Mouse (Mus musculus) inflammation-experienced regulatory T-cells, adult 6 months (primary cell): ENCODE measurements around the gene Smtnl2. TPM values are rescaled to one million over a fixed set of nuclear protein-coding genes. Genes with fewer than 3 reads are reported as not detected.

ENCODE experiments used
- ATAC-seq: one replicate; pipeline ENCODE4 v1.8.0; 2017
- polyA plus RNA-seq, 3 experiments: library from polyadenylated mRNA; unstranded; fragments of 100-300 nt; shearing (Covaris generic); gene quantifications; one replicate each; pipeline ENCODE4 v1.2.1; 2017

Gene Smtnl2
- polyA plus RNA-seq, 3 experiments from 2014 or later, result not detected

DNA sequence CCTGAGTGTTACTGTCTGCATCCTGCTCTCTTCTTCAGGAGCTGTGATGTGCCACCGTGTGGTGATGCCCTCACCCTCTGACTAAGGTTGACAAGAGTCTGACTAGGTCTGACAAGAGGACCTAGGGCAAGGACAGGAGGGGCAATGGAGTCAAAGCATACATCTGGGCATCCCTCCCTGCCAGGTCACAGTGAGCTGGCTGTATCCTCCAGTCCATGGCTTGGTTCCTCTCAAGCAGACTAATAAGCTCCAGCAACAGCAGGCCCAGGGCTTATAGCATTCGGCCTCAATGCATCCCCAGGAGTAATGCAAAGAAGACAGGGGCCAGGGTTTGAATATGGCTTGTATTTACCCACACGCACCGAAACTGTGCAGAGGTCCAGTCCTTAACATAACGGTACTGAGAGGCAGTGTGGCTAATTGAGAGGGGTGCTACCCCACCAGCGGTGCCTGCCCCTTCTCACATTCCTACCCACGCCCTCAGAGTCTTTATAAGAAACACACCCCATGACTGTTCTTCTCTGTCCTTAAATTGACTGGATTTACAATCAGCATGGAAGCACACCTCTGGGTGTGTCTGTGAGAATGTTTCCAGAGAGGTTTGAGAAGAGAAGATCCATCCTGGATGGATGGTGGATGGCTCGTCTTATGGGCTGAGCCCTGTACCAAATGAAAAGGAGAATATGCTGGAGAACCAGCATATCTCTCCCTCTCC is 13.5 kb downstream of the Smtnl2 start:
- no peak for ATAC-seq

DNA sequence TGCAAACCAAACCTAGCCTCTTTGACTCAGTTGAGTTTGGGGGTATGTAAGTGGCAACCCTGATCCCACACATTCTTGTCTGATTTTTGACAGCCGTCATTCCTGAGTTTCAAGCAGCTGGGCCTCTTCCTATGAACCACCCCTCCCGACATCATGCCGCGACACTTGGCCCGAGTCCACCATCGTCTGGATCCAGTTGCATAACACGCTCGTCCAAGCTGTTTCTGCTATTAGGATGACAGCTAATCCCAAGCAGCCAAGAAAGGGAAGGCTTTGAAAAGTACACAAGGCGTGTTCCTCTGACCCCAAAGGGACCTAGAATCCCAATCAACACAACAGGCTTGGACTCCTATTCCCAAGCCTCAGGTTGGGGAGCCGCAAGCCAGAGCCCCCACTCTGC is 14.4 kb downstream of the Smtnl2 start:
- no peak for ATAC-seq

DNA sequence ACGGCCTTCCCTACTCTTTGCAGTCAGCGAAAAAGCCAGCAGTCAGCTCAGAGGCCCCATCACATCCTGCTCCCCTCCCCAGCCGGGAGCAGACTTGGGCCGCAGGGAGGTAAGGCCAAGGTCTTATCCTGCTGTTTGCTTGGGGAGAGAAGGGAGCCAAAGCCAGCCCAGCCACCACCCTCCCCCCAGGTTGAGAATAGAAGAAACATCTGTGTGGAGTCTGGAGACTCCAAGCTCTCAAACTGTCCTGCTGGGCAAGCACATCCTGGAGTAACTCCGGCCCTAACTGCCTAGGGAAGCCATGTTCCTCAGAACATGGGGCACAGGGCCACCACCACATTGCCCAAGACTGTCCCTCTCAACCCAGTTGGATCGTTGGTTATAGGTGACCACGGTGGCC is 14.9 kb downstream of the Smtnl2 start:
- ATAC-seq, result no peak

DNA sequence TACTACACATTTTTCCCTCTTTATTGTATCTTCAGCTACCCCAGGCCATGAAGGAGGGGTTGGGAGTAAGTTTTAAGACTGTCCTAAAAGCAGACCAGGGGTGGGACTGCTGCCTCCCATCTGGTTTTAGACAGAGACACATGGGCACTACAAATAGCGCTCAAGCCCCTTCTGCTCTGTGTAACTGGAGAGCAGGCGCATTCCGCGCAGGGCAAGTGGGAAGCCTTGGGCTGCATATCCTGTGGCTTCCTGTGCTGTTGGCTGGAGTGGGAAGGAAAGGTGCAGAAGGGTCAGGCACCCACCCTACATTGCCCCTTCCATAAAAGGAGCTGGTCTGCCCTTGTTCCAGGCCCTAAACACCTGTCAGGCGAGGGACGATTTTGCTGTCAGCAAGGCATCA is 15.9 kb downstream of the Smtnl2 start:
- ATAC-seq, result no peak

DNA sequence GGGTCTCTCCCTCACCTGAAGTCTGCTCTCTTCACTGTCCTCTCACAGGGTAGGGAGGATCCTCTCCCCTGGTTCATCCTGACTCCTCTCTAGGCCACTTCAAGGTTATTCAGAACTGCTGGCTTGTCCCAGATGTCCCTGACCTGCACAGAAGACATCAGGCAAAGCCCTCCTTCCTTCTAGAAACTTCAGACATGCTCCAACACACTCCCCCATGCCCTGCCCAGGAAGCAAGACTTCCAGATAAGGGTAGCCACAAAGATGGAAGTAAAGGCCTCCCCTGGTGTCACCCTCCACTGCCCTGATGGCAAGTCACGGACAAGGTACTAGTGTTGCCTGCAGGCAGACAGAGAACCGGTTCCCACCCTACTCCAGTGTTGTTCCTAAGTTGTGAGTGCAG is 16.8 kb downstream of the Smtnl2 start:
- ATAC-seq, result no peak

DNA sequence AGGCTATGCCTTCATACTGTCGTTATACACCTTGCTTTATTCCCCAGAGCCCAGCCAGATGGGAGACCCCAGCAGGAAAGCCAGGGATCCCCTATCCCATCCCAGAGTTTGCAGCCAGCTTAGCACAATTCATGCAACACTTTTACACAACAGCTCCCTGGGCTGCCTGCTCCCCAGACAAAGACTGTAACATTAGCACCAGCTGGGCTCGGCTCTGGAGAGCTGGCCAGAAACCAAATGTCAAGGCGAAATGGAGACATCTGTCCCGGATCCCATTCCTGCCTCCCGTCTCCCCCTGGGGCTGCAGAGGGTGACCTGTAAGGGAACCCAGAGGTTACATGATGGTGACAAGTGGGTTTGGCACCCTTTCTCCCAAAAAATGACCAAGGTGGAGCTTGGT is 17.8 kb downstream of the Smtnl2 start:
- no peak for ATAC-seq

DNA sequence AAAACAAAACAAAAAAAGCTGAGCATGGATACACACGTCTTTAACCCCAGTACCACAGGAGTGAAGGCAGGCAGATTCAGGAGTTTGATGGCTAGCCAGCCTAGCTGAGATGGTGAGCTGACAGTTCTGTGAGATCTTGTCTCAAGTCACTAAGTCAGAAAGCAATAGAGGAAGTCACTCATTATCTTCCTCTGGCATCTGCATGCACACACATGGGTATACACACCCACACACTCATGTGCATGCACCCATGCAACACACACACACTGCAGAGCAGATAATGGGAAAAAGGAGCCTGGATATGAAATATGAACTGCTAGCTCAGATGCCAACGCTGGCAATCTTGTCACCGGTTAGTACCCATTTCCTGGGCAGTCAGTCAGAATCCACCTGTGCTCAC is 18.3 kb downstream of the Smtnl2 start:
- ATAC-seq, result no peak

DNA sequence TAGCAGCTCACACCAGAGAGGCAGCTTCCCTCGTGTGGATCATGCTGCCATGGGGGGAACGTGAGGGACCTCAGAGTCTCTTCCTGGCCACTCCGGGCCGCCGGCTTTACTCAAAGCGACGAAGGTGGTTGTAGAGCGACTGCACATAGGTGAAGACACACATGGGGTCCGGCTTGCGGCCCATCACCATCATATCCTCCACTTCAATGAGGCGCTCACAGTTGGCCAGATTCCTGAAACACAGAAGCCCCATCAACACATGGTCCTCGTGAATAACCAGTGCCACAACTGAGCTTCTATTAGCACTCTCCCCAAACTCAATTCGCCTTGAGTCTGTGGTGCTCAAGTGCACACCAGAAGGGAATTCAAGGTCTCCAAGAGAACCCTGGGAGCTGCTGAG is 20.3 kb downstream of the Smtnl2 start:
- ATAC-seq, result no peak

DNA sequence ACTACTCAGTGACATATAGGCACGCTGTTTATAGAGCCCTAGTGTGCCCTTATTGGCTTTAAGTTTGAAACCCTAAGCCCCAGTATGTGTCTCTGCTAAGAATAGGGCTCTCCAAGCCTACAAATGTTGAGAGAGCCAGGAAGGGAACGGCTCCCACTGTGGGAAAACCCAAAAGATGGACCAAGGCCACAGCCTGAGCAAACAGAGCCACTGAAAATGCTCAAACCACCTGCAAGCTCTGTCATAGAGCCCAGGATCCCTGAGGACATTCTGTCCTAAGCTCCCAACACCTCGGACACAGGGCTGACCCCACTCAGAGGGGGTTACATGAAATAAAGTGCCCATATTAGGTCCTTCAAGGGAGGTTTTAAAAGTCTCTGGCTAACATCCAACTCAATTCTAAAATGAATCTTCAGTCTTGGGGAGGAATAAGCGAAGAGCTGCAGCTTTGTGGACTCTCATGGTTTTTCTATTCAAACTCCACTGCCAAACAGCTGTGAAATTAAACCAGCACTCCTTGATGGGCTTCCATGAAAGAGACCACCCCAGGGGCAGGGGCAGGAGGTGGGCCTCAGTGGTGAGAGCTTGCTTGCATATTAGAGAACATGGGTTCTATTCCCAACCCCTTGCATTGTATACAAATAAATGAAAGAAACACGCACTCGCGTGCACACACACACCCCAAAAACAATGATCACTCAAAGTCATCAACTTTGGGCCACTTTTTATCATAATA is 21.9 kb downstream of the Smtnl2 start:
- ATAC-seq, result no peak

DNA sequence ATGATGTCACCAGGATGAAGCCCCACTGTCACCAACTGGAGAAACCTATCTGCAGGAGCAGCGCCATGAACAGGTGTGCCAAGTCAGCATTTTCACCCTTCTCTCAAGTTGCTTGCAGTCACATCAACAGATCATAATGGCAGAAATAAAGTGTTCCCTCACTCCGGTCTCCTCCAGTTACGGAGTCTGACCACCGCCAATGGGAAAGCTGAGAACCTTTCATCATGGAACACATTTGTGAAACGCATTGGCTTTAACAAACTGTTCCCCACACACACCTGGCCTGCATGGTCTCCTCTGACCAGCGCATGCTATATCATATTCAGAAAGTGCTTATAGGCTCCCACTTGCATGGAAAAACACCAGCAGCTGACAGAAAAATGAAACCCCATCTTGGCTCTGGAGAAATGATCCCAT is 23.4 kb downstream of the Smtnl2 start:
- ATAC-seq, result no peak

DNA sequence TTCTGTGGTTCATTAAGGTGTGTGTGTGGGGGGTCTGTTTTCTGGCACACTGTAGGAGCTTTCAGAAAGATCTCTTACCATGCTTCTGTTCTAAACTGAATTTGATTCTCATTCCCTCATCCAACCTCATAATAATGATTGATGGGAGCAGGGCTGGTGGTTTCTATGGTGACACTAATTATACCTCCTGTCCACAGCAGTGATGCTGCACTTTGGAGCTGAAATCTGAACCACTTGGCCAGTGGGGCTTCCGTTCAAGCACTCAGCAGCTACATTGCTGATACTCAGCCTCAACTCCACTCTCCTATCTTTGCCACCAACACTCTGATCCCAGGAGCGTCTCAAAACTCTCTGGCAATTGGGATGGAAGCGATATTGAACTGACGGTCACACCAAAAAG is 32.2 kb downstream of the Smtnl2 start:
- ATAC-seq, result no peak

DNA sequence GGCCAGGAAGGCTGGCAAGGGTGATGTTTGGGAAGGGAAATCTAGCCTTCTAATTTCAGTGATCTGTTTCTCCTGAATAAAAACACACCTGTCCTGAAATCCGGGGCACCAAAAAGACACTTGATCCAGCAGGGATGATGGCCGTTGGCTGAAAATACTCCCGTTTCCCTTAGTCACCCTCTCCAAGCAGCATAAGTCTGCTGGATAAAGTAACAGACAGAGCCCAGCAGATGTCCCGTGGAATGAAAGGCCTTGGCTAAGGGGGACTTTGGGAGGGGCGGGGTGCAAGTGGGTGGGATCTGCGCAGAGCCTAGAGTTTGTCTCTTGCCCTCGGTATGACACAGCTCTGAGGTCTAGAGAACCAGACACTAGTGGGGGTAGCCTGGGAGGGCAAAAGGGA is 33.3 kb downstream of the Smtnl2 start:
- ATAC-seq, result no peak

DNA sequence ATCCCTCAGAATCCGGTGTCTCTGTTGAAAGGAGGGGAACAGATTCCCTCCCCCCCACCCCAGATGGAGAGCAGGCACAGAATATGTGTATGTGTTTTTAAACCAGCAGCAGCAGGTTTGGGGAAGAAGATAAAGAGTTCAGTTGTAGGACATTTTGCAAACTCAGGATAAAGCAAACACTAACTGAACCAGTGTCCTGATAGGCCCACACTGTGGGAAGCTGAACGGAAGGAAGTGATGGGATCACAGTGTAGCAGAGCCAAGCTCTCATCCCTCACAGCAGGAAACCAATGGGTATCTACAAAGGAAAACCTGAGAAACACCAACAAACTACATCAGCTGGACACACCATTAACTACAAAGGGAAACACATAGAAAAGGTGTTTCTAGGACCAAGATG is 35.0 kb downstream of the Smtnl2 start:
- ATAC-seq, result no peak

DNA sequence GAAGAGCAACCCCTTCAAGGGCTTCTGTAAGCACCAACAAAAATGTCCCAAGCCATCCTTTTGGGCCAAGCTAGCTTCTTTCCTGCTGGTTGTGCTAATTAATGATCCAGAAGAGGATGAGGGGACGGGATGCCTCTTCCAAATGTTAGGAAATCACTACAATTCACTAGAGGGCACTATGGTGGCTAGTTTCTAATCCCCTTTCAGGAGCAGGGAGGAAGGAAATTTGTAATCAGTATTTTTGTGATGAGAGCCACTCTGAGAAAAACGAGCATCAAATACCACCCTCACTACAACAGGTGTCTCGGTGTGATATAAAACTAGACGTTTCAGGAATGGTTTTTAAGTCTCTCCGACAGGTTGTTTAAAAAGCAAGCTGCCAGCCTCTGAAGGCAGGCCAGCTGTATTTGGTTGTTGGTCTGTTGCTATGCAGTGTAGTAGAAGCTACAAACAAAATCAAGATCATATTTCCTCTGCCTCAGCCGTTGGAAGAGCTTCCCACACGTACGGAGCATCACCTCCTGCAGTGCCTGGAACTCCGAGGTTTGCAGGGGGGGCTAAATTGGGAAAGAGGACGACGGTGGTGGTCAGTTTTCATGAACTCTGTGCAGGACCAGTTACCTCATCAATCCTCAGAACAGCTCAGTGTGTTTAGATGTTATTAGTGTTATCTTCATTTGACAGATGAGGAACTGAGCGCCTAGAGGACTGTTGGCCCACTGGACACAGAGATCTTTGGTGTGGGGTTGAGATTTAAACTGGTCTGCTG is 41.4 kb downstream of the Smtnl2 start:
- ATAC-seq, result no peak

DNA sequence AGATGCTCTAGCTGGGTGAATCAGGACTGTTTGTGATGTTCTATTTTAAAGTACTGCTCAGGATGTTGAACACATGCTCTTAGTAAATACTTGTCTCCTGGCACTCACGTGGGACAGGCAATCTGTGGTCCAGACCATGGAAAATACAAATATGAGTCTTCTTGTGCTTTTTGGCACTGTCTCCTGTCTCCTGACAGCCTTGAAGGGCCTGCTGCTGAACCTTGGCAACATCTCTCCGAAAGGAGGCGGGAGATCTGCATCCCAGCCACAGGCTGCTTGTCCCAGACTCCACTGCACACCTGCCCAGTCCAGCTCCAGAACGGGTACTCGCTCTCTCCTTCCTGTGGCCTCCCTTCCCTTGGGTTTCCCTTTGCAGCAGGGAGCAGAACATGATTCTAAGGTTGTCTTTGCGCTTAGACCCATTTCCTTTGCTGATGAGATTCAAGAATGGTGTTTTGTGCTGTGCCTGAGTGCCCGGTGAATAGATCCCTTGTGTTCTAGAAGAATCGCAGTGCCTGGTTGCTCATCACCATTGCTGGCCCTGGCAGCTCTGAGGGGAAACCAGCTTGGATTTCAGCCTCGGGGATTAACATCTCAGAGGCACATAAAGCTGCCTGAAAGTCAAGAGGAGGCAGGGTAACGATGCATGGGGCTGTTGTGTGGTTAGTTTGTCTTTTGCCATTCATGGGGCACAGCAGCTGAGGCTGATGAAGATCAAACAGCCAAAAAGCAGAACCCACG is 43.4 kb downstream of the Smtnl2 start:
- ATAC-seq, result no peak

DNA sequence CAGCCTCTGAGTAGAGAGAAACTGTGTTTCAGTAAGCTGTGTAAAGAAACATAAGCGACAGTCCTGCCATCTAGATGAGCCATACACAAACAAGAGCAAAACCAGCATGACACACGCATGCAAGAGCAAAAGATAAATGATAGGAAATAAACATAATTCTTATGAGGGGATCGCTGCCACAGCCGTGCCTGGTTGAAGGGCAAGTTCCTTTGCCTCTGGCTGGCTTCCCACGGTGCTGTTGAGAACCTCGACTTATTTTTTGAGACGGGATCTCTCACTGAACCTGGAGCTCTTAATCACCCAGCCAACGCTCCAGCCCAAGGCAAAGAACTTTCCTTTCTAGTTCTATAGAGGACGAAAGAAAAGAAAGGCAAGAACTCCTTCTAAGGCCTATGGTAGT is 45.4 kb downstream of the Smtnl2 start:
- no peak for ATAC-seq

DNA sequence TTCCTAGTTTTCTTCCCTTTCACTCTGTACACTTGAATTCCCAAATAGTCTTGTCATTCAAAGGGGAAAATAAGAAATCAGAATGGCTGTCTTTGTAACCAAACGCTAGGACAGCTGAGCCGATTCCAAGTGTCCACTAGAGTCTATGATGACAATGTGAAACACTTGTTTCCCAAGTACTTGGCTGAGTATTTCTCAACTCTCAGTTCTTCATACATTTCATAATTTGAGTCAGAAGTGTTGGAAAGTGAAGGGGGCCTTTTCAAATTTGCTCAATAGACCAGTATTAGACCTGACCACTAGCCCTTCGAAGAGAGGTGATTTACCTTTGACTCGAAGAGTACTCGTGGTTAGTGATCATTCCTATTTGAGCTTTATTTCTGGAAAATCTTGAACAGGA is 47.0 kb downstream of the Smtnl2 start:
- no peak for ATAC-seq

DNA sequence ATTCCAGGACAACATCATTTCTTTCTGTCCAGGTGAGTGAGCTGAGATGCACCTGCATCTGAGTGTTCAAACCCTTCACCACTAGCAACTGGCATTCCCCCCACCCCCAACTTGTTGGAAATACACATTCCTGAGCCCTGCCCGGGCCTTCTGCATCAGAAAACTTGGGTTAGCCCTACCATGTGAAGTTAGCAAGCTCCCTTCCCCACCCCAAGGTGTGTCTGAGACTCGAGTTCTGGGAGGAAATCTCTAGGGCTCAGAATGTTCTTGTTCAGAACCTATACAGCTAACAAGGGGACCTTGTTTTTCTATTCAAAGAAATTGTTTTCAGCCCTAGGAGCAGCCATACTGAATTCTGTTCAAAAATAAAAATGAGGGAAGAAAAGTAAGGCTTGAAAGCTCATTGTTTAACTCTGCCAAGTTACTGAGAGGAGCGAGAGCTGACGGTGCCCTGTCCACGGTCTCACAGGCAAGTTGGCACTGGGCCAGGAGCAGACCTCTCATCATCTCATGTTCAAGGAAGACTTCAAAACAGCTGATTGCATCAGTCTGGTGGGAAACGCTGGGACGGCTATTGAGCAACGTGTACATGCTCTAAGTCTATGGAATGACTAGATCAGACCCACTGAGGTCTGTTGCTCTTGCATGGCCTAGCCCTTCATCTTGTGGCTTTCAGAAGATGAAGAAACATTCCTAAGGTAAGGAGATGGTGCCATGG is 47.8 kb downstream of the Smtnl2 start:
- no peak for ATAC-seq

DNA sequence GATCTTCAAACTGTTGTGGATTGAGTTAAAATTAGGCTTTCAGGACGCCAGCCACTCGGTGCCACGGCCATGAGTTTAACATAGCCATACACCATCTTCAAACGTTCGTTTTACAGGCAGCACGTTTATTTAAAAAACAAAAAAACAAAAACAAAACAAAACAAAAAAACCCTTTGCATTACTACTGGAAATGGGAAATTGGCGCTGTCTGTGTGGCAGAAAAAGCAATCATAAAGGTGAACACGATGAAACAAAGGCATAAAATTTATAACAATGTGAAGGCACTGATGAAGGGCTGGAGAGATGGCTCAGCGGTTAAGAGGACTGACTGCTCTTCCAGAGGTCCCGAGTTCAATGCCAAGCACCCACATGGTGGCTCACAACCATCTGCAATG is 49.2 kb downstream of the Smtnl2 start, which contains the start of gene Tekt1:
TSS of gene Tekt1 (minus strand) at position 96 of the 395 bp plus-strand sequence.
- no peak for ATAC-seq

DNA sequence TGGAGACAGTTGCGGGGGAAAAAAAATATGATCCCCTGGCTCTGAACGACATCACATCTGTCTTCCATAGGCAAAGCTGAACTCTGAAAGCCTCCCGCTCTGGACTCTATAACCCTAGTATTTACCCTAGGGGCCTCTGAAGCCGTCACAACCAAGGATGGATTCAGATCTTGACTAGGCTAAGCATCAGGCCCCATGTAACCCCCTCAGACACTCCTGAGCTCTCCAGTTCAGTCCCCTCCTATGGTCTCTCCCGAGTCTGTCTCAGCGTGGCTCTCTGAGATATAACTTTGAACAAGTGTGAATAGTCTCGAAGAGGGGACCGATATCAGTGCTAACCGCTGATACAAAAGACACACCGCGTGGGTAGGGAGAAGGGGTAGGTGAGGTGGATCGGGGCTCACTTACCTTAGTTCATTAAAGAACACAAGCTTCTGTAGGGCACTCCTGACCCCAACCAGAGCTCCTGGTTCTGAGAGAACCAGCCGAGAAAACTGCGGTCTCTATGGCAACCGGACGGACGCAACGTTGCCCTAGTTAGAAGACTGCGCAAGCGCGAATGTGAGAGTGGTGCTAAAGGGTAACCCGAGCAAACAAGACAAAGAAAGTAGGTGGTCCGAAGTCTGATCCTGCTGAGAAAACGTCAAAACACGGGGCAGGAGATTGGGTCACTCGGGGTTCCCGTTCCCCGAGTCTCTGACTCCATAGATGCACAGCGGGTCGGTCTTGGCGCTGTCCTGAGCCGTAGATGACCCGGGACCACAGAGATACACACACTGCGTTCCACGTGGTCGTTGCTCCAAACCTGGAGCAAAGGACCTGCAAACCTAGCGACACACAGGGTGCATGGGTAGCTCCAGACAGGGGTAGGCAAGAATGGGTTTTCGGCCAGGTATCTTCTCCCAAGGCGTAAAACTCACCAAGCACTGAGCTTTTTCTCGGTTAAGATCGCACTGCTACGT is 49.8 kb downstream of the Smtnl2 start:
- ATAC-seq, result no peak
